Mouse (Mus musculus): Measurements from ENCODE around the gene Gm765.

DNA sequence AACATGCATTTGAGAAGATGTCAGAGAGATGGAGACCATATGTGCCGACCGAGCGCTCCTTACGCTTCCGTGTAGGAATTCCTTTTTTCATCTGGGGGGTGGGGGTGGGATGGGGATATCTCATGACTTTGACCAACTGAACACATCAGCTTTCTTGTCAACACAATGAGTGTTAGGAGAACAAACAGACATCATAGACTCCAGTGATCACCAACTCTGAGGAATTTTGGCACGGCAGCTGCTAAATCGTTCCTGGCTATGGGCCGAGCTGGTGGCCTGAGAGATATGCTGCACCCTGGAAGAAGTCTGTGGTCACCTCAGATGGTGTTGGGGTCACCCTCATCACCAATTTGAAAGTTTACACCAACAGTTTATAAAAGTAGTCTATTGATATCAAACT is 134.5 kb downstream of the Gm765 start:
- TF ChIP-seq CTCF (IDR thresholded peaks at IDR 0.05; ENCODE audit: low read depth) (no peak), EP300 (IDR thresholded peaks at IDR 0.05; ENCODE audit: low read depth) (no peak)

Data from liver, embryonic 14.5 days (tissue).